Mouse (Mus musculus) embryo, embryonic 11.5 days (tissue): ENCODE data around the gene Nav2.

Experiments used
- DNase-seq: peaks from one replicate; pipeline ENCODE4 v3.0.0-alpha.2; 2012; ENCODE audit warnings: low read depth, low spot score

Nav2 gene

DNA sequence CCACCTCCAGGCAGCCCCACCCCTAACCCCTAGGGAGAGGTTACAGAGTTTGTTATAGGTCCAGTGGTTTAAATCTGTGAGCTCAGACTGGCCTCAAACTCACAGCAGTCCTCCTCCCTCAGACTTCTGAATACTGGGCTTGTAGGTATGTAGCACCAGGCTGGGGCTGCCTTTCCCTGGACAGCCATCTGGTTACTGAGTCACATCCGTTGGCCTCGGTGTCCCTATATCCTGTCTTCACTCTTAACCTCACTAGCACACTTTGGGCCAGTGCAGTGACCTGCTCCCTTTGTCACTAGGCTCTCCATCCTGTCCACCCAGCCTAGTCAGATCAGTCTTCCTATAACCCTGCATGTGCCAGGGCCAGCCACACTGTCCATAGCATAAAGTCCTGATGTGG lies 19.8 kb upstream of the Nav2 start:
- no peak for DNase-seq

DNA sequence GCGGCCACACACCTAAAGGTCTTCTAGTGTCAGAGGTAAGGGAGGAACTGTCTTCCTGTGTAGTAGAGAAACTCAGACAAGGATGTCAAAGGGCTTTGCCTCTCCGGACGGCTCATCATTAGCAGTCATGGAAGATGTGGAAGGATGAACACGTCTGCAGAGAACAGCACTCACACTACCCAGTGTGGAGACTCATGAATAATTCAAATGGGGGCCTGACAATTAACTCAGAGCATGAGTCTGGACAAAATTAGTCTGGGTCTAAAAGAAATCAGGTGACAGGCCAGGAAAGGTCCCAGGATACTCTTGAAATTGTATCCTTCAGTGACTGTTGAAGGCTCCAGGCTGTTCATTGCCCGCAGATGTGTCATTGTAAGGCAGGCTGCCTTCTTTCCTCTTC lies 17.5 kb upstream of the Nav2 start:
- DNase-seq: no peak

DNA sequence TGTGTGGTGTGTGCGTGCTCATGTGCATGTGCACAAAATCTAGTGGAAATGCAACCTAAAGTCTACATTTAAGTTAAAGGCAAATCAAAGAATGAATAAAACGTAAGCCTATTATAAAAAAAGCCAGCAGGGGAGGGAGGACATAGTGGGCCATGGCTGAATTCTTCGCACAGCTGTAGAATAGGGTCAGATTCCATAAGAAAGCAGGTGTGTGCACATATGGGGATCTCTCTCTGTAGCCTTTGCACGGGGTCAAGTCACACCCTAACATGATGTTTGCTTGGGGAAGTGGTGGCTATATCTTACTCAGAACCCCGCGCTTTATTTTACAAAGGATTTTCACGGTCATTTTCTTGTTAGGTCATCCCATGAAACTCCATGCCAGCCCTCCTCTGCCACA lies 15.4 kb upstream of the Nav2 start:
- no peak for DNase-seq

DNA sequence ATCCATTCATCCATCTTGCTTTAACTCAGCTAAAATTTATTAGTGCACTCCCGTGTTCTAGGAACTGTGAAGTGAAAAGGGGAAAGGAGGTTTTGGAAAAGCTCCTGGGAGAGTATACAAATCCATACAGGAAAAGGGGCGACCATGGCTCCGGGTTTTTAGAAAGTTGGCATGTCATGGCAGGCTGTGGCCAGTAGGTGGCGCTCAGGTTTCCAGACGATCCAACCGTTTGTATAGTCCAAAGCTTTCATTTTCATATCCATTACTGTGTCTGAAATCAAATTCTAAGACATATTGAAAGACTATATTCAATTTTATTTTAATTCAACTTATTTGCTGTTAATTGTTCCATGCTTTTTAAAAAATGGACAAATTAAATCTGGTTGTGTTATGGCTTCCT lies 14.4 kb upstream of the Nav2 start:
- peak; percentile 38 for DNase-seq

DNA sequence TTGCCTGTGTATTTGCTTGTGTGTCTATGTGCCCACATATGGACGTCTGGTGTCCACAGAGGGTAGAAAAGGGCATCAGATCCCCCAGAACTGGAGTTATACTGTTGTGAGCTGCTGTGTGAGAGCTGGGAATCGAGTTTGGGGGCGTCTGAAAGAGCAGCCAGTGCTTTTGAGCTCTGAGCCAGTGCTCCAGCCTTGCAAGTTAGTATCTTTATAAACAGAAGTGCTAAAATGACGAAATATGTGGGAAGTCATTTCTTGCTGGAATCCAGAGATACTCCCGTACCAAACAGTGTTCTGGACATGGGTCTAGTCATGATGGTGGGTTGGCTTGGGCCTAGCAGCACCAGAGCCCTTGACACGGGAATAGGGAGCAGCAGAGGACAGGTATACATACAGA lies 13.8 kb upstream of the Nav2 start:
- no peak for DNase-seq

DNA sequence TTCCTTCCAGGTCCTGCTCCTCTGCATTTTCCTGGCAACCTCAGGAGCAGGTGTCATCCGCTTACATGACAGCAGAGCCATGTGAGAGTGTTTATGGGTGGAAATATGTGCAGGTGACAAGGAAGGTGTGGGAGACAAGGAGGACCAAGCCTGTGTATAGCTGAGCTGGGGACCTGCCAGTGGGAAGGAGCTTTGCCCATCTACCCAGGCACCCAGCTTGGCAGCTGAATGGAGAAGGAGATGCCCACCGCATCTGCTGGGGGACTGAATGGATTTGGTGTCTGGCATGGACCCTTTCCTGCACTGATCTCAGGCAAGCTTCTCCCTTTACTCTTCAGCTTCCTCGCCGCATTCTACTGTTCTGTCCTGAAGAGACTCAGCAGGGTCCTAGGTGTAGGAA lies 13.0 kb upstream of the Nav2 start:
- DNase-seq: no peak

DNA sequence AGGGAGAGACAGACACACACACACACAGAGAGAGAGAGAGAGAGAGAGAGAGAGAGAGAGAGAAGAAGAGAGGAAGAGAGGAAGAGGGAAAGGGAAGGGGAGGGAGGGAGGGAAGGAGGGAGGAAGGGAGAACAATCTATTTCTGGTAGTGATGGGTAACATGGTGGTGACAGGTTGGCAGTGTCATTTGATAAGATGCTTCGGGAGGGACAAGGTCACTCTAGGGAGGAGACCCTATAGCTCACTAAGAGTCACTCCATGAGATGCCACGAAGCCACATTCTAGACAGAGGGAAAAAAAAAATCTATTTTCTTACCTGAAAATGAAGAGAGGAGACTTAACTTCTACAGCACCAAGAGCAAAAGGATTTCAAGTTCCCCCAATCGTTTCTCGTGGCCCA lies 12.5 kb upstream of the Nav2 start:
- no peak for DNase-seq

DNA sequence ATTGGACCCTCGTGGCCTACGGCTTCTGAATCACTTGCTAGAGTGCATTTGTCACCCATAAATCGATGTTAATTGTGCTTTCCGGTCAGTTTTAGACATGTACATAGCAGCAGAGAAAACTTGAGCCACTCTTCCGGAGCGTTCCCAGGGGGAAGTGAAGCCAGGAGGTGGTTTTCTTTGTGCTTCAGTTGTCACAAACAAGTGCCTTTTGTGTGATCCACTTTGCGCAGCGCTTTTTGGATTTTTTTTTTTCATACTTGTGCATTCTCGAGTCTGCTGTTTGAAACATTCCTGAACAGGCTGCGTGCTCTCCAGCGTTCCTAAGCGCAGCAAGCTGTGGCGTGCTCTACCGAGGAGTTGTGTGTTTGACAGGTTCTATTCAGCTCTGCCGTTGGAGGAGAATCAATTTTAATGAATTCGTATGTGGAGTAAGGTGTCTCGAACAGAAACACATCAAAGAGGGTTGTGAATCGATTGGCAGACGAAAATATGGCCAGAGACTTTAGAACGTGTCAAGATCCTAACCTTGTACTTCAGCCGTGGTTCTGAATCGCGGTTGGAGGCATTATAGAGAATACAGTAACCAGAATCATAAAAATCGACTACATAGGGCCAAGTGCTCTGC lies 10.9 kb upstream of the Nav2 start:
- no peak for DNase-seq

DNA sequence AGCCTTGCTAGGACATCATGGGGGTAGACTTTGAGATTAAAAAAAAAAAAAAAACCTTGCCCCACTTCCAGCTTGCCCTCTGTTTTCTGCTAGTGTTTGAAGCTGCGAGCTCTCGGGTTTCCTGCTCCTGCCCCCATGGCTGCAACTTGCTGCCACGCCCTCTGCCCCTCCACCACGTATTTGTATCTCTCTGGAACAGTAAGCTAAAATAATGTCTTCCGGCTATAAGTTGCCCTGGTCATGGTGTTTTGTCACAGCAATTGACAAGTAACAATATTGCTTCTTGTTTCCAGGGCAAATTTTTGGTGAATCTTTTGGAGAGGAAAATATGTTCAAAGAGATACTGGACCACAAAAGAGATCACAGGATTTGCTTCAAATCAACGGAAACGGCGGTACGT lies 10.1 kb upstream of the Nav2 start:
- no peak for DNase-seq

DNA sequence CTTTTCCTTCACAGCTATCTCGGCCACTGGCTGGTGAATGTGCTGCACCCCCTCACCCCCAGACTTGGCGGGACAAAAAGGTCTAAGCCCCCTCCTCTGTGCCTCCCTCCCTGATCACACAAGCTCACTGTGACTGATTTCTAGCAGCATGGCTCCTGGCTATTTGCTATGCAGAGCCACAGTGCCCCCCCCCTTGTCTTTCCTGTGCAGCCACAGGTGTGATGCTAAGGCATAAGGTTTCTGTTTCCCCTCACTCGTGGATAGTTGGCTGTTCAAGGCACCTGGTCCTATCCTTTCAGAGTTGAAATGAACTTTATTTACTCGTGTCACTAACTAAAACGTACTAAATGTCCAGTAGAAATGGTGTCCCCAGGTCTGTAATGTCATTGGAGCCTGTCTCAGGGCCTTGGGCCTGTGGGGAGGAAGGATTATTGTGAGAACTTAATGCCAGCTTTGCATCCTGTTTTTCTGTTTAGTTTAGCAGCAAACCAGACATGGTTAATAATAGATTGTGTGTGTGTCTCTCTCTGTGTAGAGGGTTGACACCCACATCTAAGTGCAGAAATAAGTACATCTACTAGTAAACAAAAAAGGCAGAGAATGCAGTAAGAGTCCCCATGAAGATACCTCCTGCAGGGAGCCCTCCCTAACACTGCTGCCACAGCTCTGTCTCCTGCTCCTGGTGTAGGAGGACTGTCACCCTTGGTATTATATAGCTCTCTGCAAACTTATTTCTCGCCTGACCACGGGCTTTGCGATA lies 7.9 kb upstream of the Nav2 start:
- DNase-seq: no peak

DNA sequence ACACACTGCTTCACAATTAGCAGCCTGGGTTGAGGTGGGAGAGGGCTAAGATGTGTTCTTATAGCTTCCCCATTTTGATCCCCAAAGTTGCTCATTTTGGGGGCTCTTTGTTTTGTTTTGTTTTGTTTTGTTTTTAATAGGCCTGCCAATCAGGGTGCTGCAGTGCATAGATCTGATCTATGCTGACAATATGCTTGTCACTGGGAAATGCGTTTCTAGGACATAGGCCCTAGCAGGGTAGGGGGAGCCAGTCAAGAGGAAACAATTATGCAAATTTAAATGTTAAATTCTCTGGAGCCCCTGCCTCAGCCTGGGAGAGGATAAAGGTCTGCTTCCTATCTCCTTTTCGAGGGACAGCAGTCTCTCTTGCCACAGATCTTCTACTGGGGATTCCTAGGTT lies 6.1 kb upstream of the Nav2 start:
- no peak for DNase-seq

DNA sequence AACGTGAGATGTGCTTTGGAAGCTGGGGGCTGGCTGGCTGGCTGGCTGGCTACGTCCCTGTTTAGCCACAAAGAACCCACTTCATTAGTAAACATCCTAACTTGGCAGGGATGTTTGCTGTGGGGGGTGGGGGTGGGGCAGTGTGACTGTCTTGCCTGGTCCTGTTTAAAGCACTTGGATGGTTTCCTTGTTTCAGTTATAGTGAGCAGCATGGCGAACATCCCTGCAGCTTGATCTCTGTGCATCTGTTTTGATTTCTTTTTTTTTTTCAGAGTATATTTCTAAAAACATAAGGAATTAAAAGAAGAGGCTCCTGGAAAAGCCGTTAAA lies 791 bp downstream of the Nav2 start:
- no peak for DNase-seq

DNA sequence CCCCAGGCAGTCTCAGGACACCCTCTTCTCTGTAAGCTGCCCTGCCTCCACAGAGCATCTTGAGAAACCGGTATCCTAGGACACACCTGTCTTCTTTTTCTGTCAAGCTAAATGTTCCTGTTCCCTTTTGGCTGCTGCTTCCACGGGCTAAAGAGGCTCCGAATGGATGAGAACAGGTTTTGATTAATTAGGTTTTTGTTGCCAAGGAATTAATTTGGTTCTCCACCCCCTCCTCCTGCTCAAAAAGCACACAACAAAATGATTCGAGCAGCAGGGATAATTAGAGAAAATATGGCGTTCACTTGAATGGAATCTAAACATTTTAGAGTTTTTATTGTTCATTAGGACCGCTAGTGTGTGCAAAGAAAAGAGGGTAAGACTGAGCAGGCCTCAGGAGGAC lies 1.8 kb downstream of the Nav2 start:
- DNase-seq: no peak

DNA sequence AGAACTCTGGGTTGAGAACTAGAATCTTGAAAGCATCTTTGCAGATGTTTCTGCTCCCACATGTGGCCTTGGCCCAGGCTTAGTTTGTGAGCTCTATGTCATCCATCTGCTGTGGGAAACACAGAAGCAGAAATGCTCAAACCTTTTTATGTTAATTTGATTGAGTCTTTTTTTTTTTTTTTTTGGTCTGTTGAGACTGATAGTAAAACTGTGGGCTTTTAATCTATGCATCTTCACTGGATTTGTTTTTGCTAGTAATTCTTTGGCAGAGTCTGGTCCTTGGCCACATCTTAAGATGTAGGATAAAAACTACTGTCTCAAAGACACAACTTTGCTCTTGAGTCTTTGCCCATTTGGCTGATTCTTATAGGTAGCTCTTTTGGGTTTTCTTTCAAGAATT lies 2.6 kb downstream of the Nav2 start:
- DNase-seq: no peak

DNA sequence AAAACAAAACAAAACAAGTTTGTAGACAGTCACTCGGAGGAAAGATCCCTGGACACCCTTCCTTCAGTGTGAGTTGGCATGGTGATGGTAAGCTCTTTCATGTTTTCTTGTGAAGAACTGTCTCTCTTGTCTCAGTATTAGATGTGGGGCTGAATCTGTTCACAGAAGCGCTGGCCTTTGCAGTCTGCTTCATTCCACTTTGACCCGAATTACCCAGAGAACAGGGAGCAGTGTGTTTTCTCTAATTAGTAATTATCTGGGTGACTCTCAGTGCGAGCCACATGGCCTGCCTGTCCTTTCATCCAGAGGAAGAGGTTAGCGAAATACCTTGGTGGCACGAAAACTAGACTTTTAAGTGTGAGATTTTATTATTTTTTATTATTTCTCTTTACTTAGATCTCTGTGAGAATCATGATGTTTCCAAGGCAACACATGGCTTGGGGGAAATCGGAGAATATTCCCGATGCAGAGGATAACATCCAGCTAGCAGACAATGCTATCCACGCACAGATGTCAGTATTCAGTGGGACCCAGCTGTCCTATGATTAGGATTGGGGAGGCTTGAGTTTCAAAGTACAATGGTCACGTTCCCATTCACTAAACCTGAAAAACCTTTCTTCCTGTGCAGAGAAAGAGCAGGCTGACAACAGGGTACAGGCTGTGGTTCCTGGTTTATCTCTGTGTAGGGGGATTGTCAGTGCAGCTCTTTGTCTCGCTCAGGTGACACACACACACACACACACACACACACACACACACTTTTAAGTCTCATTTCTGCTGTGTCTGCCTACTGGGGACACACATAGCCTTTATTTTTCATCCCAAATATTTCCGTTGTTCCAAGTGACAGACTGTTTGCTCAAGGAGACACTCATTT lies 6.4 kb downstream of the Nav2 start:
- DNase-seq: no peak

DNA sequence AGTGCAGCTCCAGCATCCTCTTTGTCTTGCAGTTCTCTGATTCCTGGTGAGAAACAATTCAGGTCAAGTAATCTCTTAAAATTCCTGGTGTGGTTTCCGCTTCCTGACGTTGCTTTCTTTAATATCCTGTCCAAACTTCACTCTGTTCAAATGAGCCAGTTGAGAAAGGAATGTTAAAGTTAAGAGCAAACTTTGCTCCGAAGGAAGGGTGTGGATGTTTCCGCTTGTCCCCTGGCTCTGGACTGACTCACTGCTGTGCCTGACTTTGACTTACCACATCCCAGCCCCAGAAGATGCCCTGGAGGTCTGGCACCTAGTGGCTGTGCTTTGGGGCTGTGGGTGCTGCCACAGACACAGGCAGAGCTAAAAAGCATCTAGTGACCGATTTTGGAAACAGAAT lies 8.9 kb downstream of the Nav2 start:
- DNase-seq: no peak

DNA sequence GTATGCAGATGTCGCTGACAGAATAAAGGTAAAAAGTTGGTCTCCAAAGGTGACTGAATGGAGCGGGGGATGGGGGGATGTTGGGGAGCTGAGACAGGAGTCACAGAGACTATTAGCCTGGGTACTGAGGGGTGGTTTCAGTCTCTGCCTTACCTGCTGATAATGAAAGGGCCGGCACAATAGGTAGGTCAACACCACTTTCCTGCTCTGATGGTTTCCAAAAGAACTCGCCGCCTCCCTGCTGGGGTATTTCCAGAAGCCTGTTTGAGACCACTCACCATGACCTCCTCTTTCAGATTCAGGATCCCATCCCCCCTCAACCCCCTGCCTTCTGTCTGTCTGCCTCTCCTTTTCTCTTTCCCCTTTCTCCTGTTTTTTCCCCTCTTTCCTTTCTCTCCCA lies 9.5 kb downstream of the Nav2 start:
- no peak for DNase-seq

DNA sequence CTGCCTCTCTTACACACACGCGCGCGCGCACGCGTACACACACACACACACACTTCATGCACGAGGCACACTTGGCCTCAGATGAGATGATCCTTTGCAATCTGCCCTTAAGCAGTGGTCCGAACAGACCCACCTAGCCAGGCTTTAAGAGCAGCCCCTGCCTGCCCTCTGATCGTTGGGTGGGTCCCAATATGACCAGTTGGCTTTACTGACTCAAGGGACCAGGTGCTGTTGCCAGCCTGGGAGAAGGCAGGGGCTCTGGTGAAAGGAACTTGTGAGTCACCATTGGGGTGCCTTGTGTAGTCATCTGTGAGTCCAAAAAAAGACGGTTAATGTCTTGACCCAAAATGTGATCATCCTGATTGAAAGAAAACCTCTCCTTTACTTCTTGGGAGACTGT lies 9.9 kb downstream of the Nav2 start:
- no peak for DNase-seq

DNA sequence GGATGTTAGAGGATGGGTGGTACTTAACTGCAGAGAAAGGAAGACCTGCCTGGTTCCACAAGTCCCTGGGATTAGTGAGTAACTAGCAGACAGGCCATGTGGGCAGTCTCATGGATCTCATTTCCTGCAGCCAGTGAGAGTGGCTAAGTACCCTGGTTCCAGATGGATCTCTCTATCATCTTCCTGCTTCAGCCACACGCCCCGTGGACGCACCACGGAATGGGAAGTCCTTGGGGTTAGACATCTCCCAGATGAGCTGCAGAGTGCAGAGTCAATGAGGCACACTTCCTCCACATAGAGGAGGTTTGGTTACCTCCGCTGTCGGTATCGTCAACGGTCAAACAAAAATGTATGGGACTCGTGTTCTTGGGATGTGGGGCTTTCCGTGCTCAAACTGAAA lies 15.1 kb downstream of the Nav2 start:
- DNase-seq: no peak

DNA sequence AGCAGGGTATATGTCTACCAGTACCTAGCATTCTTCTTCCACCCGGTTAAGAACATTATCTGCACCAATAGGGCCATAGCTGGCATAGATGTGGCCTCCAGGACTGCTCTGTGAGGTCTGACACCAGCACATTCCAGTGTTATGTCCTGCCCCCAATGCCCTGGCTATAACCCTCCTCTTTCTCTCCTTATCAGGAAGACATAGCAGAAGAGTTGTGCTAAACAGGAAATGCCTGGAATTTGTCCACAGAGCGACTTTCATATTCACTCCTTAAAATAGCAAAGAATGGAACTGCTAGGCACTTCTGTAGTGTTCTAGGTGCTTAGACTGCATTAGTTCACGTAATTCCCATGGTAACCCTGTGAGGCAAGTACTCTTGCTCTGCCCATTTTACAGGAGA lies 16.7 kb downstream of the Nav2 start:
- DNase-seq: no peak

DNA sequence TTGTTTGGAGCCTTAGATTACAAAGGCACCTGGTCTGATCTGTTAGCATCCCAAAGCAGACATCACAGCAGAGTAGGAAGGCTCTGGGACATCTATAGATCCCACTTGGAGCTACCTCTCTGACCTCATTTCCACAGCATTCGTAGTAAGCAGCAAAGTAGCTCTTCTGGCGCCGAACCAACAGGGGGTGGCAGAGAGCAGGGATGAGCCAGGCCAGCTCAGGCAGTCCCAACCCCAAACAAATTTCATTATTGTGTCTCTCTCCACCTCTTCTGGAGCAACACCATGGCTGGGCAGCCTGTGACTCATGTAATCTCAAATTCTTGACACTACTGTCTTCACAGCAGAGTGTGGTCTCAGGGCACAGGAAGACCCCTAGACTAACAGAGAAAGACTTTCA lies 19.8 kb downstream of the Nav2 start:
- peak; percentile 23 for DNase-seq

DNA sequence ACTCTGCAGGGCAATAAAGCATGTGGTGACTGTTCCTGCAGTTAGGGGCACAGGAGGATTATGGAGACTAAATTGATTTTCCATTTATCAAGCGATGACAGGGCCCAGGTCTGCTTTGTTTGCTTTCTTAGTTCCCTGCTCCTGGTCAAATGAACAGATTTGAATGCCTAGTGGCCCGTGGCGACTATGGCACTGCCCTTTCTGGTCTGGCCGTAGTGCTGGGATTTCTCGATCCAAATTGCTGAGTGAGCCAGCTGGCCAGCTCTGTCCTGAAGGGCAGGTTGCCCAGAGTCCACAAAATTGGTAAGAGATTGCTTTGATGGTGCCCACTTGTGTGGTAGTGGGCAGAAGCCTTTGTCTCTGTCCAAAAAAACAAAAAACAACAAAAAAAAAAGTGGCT lies 21.9 kb downstream of the Nav2 start:
- DNase-seq: no peak

DNA sequence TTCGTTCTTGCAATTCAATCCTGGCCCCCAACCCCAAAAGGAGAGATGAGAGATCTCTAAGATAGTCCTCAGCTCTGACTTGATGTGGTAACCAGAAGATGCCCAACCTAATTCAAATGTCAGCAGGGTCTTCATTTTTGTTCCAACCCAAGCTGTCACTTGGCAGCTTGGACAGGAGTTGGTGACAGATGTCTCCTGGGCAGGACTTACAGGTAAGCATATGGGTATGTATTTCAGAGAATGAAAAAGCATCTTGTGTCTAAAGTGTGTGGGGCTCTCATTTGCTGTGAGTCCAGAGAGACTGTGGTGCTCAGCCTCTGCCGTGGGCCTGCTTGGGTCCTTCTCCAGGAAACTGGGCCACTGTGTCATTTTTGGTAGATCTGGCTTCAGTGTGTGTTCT lies 23.6 kb downstream of the Nav2 start:
- DNase-seq: no peak
